Mouse (Mus musculus) MEL (cell line): ENCODE measurements around the gene Rpp25.

ENCODE experiments used
- CTCF ChIP-seq, 3 experiments: IDR thresholded peaks in 2 of 3; conservative IDR thresholded peaks in 1 of 3; 2 replicates each; pipeline ENCODE4 v1.5.1; 2011 to 2012; ENCODE audit warnings: low read length in 3 of 3, low read depth in 2 of 3, mild to moderate bottlenecking in 2 of 3, improper control_type of control experiment in 1 of 3, inconsistent platforms in 1 of 3, mixed read lengths in 1 of 3, moderate library complexity in 1 of 3; ENCODE audit not compliant: control insufficient read depth in 1 of 3, insufficient read depth in 1 of 3, poor library complexity in 1 of 3, severe bottlenecking in 1 of 3
- E2F4 ChIP-seq: IDR thresholded peaks from 2 replicates; pipeline ENCODE4 v1.6.1; 2011; ENCODE audit warnings: low read depth, low read length, improper control_type of control experiment, borderline replicate concordance
- EP300 ChIP-seq, 2 experiments: IDR thresholded peaks; 2 replicates each; pipeline ENCODE4 v1.6.1; 2011; ENCODE audit warnings: improper control_type of control experiment in 2 of 2, low read length in 2 of 2, low read depth in 1 of 2, mild to moderate bottlenecking in 1 of 2
- GATA1 ChIP-seq: IDR thresholded peaks from 2 replicates; pipeline ENCODE4 v1.6.1; 2011; ENCODE audit warnings: low read depth, low read length, improper control_type of control experiment
- HCFC1 ChIP-seq: IDR thresholded peaks from 2 replicates; pipeline ENCODE4 v1.6.1; 2012; ENCODE audit warnings: low read depth, mild to moderate bottlenecking, inconsistent platforms, low read length, improper control_type of control experiment, moderate library complexity
- JUND ChIP-seq: IDR thresholded peaks from 2 replicates; pipeline ENCODE4 v1.6.1; 2011; ENCODE audit warnings: low read depth, mild to moderate bottlenecking, improper control_type of control experiment, low read length
- KAT2A ChIP-seq: conservative IDR thresholded peaks from 2 replicates; pipeline ENCODE4 v1.6.1; 2012; ENCODE audit warnings: low read depth, low read length, improper control_type of control experiment, inconsistent platforms
- POLR2A ChIP-seq, 2 experiments: IDR thresholded peaks; 2 replicates each; pipeline ENCODE4 v1.6.1; 2011 to 2012; ENCODE audit warnings: low read length in 2 of 2, mild to moderate bottlenecking in 2 of 2, control low read depth in 1 of 2, improper control_type of control experiment in 1 of 2, low read depth in 1 of 2, moderate library complexity in 1 of 2; ENCODE audit not compliant: control insufficient read depth in 1 of 2, insufficient read depth in 1 of 2, poor library complexity in 1 of 2
- RCOR1 ChIP-seq: IDR thresholded peaks from 2 replicates; pipeline ENCODE4 v1.6.1; 2012; ENCODE audit warnings: low read depth, mild to moderate bottlenecking, inconsistent platforms, low read length, improper control_type of control experiment
- ZKSCAN1 ChIP-seq: IDR thresholded peaks from 2 replicates; pipeline ENCODE4 v1.6.1; 2012; ENCODE audit warnings: low read depth, mild to moderate bottlenecking, inconsistent platforms, low read length, improper control_type of control experiment, moderate library complexity
- ZMIZ1 ChIP-seq: IDR thresholded peaks from 2 replicates; pipeline ENCODE4 v1.6.1; 2012; ENCODE audit warnings: low read depth, mild to moderate bottlenecking, inconsistent platforms, low read length, improper control_type of control experiment, moderate library complexity

DNA sequence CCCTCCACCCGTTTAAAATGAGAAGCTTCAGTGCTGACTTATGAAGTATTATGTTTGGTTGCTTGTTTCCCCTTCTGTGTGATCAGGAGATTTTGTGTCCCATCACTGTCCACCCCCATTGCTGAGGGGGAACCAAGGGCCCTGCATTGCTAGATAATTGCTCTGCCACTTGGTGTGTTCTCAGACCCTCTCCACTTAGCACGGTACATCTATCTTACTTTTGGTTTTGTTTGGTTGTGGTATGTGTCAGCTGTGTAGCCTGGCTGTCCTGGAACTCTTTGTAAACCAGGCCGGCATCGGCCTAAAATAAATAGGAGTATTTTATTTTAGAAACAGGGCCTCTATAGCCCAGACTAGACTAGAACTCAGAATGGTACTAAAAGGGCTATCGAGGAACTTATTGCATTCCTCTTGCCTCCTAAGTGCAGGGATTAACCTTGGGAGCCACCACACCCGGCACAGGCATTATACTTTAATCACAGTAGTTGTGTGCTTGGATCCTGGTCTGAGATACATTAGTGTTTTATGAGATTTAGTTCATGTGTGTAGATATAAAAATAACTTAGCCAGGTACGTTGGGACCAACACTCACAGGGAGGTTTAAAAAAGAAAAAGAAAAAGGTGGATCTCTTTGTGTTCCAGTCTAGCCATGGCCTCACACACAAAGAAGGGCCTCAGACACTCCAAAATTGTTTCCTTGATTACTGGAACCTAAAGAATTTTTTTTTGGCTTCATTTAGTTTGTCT is 18.5 kb downstream of the Rpp25 start:
- TF ChIP-seq CTCF (IDR thresholded peaks at IDR 0.05 in 2 of 3, conservative IDR thresholded peaks at IDR 0.05 in 1 of 3; ENCODE audit: control insufficient read depth in 1 of 3, insufficient read depth in 1 of 3, low read depth in 2 of 3, low read length in 3 of 3, poor library complexity in 1 of 3, severe bottlenecking in 1 of 3), result no peak
- no peak for TF ChIP-seq KAT2A
- TF ChIP-seq HCFC1, result no peak
- TF ChIP-seq E2F4, result no peak
- no peak for TF ChIP-seq JUND
- TF ChIP-seq POLR2A (IDR thresholded peaks at IDR 0.05; ENCODE audit: control insufficient read depth in 1 of 2, insufficient read depth in 1 of 2, low read depth in 1 of 2, low read length in 2 of 2, poor library complexity in 1 of 2), result peak in 1 of 2 experiments; percentile 23; a peak in 1 of 4 replicates
- TF ChIP-seq ZMIZ1, result no peak
- TF ChIP-seq EP300 (IDR thresholded peaks at IDR 0.05; ENCODE audit: low read depth in 1 of 2, low read length in 2 of 2), result no peak
- TF ChIP-seq ZKSCAN1, result no peak
- no peak for TF ChIP-seq RCOR1
- no peak for TF ChIP-seq GATA1
